Mouse (Mus musculus) left cerebral cortex, adult 2 months (tissue): Measurements from ENCODE around the gene Wdr45. TPM values are rescaled to one million over a fixed set of nuclear protein-coding genes. Genes with fewer than 3 reads are reported as not detected.

Source experiments
- DNase-seq, 2 experiments: peaks; one replicate each; pipeline ENCODE4 v3.0.0; 2021 to 2022; ENCODE audit warnings: low spot score in 2 of 2, mixed read lengths in 1 of 2; ENCODE audit errors: extremely low spot score in 1 of 2
- H3K27ac ChIP-seq: fragments of 200-600 bp; 2 replicates; pipeline ENCODE4 v1.8.1; 2022
- H3K4me3 ChIP-seq: fragments of 200-600 bp; 2 replicates; pipeline ENCODE4 v1.8.1; 2022
- CTCF ChIP-seq: fragments of 200-600 bp; IDR thresholded peaks from 2 replicates; pipeline ENCODE4 v1.8.1; 2022; ENCODE audit warnings: antibody characterized with exemption, mild to moderate bottlenecking, moderate library complexity
- intact Hi-C: fragments of 180-260 bp; cut with DNase I; formaldehyde crosslinking; loops from one replicate; pipeline ENCODE4 v1.15.1; 2025
- total RNA-seq, 2 experiments: library from RNA; stranded (reverse); gene quantifications; 2 replicates each; pipeline ENCODE4 v1.2.3; 2021

Wdr45 gene
- total RNA-seq, 2 experiments from 2014 or later = 61.0 to 68.9 TPM

DNA sequence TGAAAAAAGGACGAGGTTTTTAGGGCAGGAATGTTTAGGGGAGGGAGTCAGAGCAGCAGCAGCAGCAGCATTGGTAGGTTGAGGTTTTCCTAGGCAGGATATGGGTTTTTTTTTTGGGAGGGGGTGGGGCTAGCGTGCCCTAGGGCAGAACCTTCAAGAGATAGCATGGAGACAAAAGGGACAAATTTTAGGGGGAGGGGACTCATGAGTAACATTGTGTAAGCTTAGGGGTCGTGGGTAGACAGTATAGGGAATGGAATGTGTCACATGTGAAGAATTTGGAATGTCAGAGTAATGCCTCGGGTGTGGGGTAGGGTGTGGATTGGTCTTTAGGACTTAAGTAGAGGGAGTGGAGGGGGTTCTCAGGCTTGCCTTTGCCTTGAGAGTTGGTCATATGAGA is 8.6 kb downstream of the Wdr45 start:
- no peak for TF ChIP-seq CTCF
- Histone ChIP-seq H3K4me3 (peak overlapping the region; percentile 58), H3K27ac (no peak overlapping the region)
- intact Hi-C loops = no loop called here
- DNase-seq = no peak

DNA sequence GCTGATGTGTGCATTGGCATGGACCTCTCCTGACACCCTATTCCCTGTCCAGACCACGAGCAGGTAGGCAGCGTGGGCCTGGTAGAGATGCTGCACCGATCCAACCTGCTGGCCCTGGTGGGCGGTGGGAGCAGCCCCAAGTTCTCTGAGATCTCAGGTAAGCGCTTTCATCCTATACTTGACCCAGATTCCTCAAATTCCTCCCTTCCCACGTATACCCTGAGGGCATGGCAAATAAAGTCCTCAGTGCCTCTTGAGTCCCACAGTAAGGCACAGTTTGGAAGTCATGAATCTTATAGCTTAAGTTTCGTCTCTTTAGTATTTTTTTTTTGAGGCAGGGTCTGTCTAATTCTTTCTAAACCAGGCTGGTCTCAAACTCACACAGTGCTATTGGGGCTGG is 10.0 kb downstream of the Wdr45 start:
- H3K27ac ChIP-seq = no peak overlapping the region
- H3K4me3 ChIP-seq = no peak overlapping the region
- intact Hi-C loops = no loop called here
- DNase-seq = no peak
- TF ChIP-seq CTCF = no peak

DNA sequence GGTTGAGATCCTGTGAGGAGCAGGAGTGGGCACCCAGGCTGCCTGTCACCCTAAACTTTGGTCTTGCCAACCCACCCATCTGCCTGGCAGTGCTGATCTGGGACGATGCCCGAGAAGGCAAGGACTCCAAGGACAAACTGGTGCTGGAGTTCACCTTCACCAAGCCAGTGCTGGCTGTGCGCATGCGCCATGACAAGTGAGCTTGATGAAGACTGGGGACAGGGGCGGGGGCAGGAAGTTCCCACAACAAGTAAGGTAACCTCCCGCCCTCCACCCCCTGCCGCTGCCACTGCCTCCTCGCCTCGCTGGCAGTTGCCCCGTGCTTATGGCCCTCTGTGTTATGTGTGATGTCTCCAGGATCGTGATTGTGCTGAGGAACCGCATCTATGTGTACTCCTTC is 11.7 kb downstream of the Wdr45 start:
- intact Hi-C loops = no loop called here
- Histone ChIP-seq H3K27ac (no peak overlapping the region), H3K4me3 (no peak overlapping the region)
- no peak for TF ChIP-seq CTCF
- no peak for DNase-seq

DNA sequence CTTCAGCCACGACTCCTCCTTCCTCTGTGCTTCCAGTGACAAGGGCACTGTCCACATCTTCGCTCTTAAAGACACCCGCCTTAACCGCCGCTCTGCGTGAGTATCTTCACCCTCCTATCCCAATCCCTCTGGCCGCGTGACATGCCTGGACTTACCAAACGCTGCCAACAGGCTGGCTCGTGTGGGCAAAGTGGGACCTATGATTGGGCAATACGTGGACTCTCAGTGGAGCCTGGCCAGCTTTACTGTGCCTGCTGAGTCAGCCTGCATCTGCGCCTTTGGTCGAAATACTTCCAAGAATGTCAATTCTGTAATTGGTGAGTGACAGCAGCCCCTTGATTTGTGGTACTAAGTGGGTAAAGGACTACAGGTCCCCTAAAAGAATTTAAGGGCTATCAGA is 13.0 kb downstream of the Wdr45 start:
- no peak for DNase-seq
- Histone ChIP-seq H3K4me3 (no peak overlapping the region), H3K27ac (no peak overlapping the region)
- TF ChIP-seq CTCF = no peak
- intact Hi-C loops = no loop called here

DNA sequence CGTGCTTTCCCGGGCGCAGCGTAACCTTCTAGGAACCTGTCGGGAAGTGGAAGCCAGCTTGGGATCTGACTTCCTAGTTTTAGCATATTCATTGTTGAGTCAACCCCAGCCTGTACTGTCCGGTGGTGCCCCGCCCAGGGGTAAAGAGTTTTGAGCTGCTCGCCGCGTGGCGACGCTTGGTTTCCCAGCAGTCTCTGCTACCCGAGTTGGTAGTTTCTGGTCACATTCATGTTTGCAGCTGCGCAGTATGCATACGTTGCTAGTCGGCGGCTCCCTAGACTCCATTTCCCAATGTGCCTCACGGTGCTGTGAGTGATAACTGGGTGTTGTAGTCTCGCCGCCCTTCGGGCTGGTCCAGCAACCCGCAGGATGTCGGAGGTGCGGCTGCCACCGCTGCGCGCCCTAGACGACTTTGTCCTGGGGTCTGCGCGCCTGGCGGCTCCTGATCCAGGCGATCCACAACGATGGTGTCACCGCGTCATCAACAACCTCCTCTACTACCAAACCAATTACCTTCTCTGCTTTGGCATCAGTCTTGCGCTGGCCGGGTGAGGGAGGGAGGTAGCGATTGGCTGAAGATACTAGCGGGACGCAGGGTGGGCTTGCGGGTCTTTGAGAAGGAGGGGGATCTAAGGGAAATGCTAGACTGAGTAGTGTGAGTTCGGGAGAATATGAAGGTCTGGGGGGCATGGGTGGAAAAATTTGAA is 14.2 kb downstream of the Wdr45 start, which contains the start of gene Praf2:
Gene Praf2 (plus strand): TSS at position 225 of the 707 bp plus-strand sequence.
- TF ChIP-seq CTCF = no peak
- Histone ChIP-seq H3K4me3 (peak within 1 kb of the TSS; percentile 52), H3K27ac (peak within 1 kb of the TSS; percentile 77)
- DNase-seq = peak; percentile 76 to 81
- intact Hi-C loops = no loop called here

DNA sequence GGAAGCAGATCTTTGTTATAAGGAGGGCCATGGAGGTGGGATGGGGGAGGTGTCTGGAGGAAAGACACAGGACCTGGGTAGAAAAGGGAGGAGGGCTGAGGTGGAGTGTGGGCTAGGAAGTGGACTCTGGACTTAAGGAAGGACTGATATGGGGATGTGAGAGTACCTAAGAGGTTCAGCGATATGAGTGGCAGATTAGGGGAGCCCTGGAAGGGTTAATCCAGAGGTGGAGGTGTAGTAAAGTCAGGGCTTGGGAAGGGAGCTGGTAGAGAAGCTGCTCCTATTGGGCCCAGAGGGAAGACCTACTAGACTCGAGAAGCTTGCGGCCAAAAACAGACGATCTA is 14.8 kb downstream of the Wdr45 start:
- intact Hi-C loops = no loop called here
- no peak for TF ChIP-seq CTCF
- H3K27ac ChIP-seq = peak overlapping the region; percentile 77
- DNase-seq = no peak
- H3K4me3 ChIP-seq = peak overlapping the region; percentile 52

DNA sequence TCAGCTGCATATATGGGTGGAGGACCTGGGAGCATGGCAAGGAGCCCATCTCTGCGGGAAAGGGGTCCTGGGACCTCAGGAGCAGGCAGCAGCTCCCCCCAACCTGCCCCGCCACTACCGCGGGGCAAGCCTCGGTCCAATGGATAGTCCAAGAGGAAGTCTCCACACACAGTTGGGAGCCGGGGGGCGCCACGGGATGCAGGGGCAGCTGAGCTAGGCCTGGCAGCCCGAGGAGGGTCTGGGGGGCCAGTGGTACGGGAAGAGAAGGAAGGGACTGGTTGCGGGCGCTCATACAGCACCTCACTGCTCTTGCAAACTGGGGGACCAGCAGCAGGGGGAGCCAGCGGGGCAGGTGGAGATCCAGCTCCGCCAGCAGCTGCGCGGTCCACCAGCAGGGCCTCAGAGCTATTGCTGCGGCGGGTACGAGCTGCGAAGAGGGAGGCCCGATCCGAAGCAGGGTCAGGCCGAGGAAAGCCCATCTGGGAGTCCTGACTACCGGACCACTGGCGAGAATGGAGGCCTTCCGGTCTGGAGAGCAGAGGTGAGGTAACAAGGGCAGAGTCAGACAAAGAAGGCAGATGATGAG is 19.5 kb downstream of the Wdr45 start:
- intact Hi-C loops = no loop called here
- DNase-seq = peak; percentile 56 to 60
- no peak overlapping the region for H3K27ac ChIP-seq
- peak; percentile 55 for TF ChIP-seq CTCF
- H3K4me3 ChIP-seq = no peak overlapping the region

DNA sequence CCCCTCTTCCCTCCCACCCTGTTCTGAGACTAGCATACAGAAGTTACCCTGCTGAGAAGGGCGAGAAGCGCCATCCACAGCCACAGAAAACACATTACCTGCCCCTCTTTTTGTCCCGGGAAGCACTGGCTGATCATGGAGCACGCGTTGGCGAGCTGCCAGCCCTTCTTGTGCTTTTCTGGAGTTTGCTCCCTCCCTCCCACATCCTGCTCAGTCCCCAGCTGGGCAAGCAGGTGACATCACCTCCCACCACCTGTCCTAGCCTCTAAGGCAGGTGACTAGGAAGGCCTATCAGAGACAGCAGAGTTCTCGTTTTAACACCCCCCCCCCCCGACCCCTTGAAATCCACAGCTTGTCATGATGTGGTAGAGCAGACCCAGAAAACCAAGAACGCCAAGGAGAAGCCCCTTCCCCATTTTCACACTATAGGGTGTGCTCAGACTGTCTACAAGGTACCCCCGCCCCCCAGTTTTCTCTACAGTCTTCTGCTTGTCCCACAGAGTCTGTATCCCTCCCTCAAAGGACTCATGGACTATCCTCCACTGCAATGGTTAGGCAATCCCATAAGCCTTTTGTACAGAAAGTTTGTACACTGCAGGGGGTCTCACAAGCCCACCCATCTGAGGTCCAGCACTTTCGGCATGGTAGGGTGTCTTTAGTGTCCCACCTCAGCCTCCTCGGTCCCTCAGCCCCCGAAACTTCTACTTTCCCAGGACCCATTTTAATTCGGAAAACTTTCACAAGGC is 25.4 kb downstream of the Wdr45 start:
- TF ChIP-seq CTCF = no peak
- no peak for DNase-seq
- intact Hi-C loops = loop anchor here (5.0 kb wide), 1 partner anchor 33 kb away; no protein-coding TSS in a partner anchor
- no peak overlapping the region for H3K27ac ChIP-seq
- no peak overlapping the region for H3K4me3 ChIP-seq

DNA sequence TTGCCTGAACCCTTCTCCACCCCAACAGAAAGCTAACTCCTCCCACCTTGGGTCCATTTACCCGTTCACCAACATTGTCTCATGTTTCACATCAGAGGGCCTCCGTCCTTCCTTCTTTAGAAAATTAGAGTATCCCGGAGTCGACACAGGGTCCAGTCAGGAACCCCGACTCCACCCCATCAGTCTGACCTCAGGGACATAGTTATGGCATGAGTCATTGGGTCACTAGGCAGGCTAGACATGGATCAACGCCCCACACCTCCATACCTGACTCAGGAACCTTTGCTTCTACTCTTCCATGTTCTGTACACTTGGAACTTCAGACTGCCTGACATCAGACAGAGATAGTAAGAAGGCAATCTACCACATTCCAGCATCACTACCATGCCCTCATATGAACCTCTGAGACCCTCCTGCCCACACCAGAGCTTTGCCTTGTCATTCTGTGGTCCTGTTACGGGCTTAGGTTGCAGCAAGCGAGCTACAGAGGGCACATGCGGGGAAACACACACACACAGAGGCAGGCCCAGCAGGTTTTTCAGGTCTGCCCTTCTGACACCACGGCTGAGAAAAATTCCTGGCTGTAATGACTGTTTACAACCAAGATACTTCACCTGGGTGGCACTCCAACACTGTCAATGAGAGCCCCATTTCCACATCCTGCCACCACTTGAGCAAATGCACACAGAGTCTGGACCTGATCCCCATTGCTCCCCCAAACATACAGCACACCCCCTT is 26.1 kb downstream of the Wdr45 start:
- intact Hi-C loops = no loop called here
- Histone ChIP-seq H3K4me3 (no peak overlapping the region), H3K27ac (no peak overlapping the region)
- no peak for TF ChIP-seq CTCF
- DNase-seq = no peak

DNA sequence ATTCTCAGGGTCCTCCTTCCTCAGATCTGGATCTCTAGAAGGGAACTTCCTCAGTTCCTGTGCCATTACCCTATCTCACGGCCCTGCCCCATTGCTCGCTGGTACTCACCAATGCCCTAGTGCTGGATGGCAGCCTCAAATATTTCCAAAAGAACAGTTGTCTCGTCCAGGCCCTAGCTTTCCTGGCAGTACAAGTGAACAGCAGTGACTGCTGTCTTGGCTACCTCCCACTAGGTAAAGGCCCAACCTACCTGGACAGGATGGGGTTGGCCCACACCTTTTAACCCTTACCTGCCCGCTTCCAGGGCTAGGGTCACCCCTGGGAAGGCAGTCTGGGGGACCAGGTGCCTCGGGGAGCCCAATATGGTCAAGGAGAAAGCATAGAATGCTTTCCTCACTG is 27.0 kb downstream of the Wdr45 start:
- DNase-seq = no peak
- H3K27ac ChIP-seq = no peak overlapping the region
- no peak overlapping the region for H3K4me3 ChIP-seq
- TF ChIP-seq CTCF = no peak
- intact Hi-C loops = no loop called here

DNA sequence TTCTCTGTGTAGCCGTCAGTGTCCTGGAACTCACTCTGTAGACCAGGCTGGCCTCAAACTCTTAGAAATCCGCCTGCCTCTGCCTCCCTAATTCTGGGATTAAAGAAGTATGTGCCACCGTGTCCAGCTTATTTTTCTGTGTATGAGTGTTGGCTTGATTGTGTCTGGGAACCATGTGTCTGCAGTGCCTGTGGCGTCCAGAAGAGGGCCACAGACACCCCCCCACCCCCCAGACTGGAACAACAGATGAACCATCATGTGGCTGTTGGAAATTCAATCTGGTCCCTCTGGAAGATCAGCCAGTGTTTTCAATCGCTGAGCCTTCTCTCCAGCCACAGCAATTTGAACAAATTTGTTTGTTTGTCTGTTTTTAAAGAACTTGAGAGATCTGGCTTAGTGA is 29.3 kb downstream of the Wdr45 start:
- Histone ChIP-seq H3K27ac (no peak overlapping the region), H3K4me3 (no peak overlapping the region)
- intact Hi-C loops = no loop called here
- peak; percentile 31 for TF ChIP-seq CTCF
- no peak for DNase-seq

DNA sequence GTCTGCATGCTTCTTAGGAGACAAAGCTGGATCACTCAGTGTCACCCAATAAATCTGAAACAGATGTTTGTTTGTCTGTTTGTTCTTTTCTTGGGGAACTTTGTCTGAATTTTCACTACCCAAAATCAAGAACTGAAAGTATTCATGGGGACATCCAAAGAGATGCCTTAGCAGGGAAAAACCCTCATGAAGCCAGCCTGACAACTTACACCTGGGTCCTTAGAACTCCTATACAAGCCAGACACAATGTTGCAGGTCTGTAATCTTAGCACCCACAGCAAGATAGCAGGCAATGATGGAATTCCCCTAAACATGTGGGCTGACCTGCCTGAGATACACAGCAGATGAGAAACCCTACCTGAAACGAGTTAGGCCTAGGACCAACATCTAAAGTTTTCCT is 30.8 kb downstream of the Wdr45 start:
- intact Hi-C loops = no loop called here
- Histone ChIP-seq H3K4me3 (no peak overlapping the region), H3K27ac (no peak overlapping the region)
- no peak for TF ChIP-seq CTCF
- no peak for DNase-seq
